Mouse (Mus musculus): ENCODE measurements around the gene Ntf5.
"Not testable (repeated sequence)": the region's sequence is repeated elsewhere in the genome, so short reads cannot be mapped to it uniquely, and the experiment has no call there.

The Ntf5 gene

GRCm38 (mm10) chr7:45413113-45413863, at the start of gene Ntf5:
Gene Ntf5, plus strand, starts transcription at chr7:45413695.
- no peak for DNase-seq (ENCODE audit: low spot score in 2 of 2)

GRCm38 (mm10) chr7:45363983-45364382, 49.5 kb upstream of the Ntf5 start:
- no peak for DNase-seq (ENCODE audit: low spot score in 2 of 2)

- DNase-seq (ENCODE audit: low spot score in 2 of 2): no peak
Measured at GRCm38 (mm10) chr7:45365742-45366651, 47.5 kb upstream of the Ntf5 start.

- DNase-seq (ENCODE audit: low spot score in 2 of 2): no peak
Measured at GRCm38 (mm10) chr7:45366652-45367019, 46.9 kb upstream of the Ntf5 start, which contains the start of gene Ppfia3. Gene Ppfia3, minus strand, starts transcription at chr7:45367019.

GRCm38 (mm10) chr7:45367020-45367880, 46.2 kb upstream of the Ntf5 start:
- DNase-seq (ENCODE audit: low spot score in 2 of 2): peak; percentile 98 to 99

GRCm38 (mm10) chr7:45368178-45368577, 45.3 kb upstream of the Ntf5 start:
- peak in 1 of 2 experiments; percentile 30 for DNase-seq (ENCODE audit: low spot score in 2 of 2)

GRCm38 (mm10) chr7:45369022-45369745, 44.3 kb upstream of the Ntf5 start:
- peak in 1 of 2 experiments; percentile 31 for DNase-seq (ENCODE audit: low spot score in 2 of 2)

GRCm38 (mm10) chr7:45369836-45370474, 43.5 kb upstream of the Ntf5 start:
- DNase-seq (ENCODE audit: low spot score in 2 of 2): peak in 1 of 2 experiments; percentile 52

- DNase-seq (ENCODE audit: low spot score in 2 of 2): peak; percentile 92 to 94
Measured at GRCm38 (mm10) chr7:45370475-45371311, 42.8 kb upstream of the Ntf5 start, which contains the start of gene Lin7b. Gene Lin7b, minus strand, starts transcription at chr7:45370583.

GRCm38 (mm10) chr7:45372371-45372770, 41.1 kb upstream of the Ntf5 start:
- DNase-seq (ENCODE audit: low spot score in 2 of 2): no peak

GRCm38 (mm10) chr7:45374620-45375019, 38.9 kb upstream of the Ntf5 start:
- DNase-seq (ENCODE audit: low spot score in 2 of 2): no peak

GRCm38 (mm10) chr7:45376057-45376456, 37.4 kb upstream of the Ntf5 start:
- peak in 1 of 2 experiments; percentile 36 for DNase-seq (ENCODE audit: low spot score in 2 of 2)

GRCm38 (mm10) chr7:45386077-45386476, 27.4 kb upstream of the Ntf5 start:
- DNase-seq (ENCODE audit: low spot score in 2 of 2): no peak

GRCm38 (mm10) chr7:45395129-45395541, 18.4 kb upstream of the Ntf5 start:
- no peak for DNase-seq (ENCODE audit: low spot score in 2 of 2)

GRCm38 (mm10) chr7:45395578-45396336, 17.7 kb upstream of the Ntf5 start, which contains the start of gene Snrnp70:
Gene Snrnp70, minus strand, starts transcription at chr7:45395742.
- DNase-seq (ENCODE audit: low spot score in 2 of 2): peak; percentile 100

- not testable (repeated sequence) for DNase-seq (ENCODE audit: low spot score in 2 of 2)
Measured at GRCm38 (mm10) chr7:45396337-45396775, 17.1 kb upstream of the Ntf5 start.

GRCm38 (mm10) chr7:45396787-45397186, 16.7 kb upstream of the Ntf5 start:
- no peak for DNase-seq (ENCODE audit: low spot score in 2 of 2)

GRCm38 (mm10) chr7:45401521-45402085, 11.9 kb upstream of the Ntf5 start:
- no peak for DNase-seq (ENCODE audit: low spot score in 2 of 2)
